Mouse (Mus musculus) heart, embryonic 10.5 days (tissue): Measurements from ENCODE around the gene Nup62. TPM values are rescaled to one million over a fixed set of nuclear protein-coding genes. Genes with fewer than 3 reads are reported as not detected.

ENCODE experiments used
- DNase-seq: peaks from one replicate; pipeline ENCODE4 v3.0.0-alpha.2; 2017; ENCODE audit warnings: low spot score
- H3K27ac ChIP-seq: fragments of 300-500 bp; sonication (generic); 2 replicates; pipeline ENCODE4 v1.5.1; 2016; ENCODE audit warnings: mild to moderate bottlenecking
- H3K27me3 ChIP-seq: fragments of 300-500 bp; sonication (generic); 2 replicates; pipeline ENCODE4 v1.6.1; 2016; ENCODE audit warnings: mild to moderate bottlenecking; ENCODE audit not compliant: poor library complexity, insufficient read depth, severe bottlenecking
- H3K36me3 ChIP-seq: fragments of 300-500 bp; sonication (generic); 2 replicates; pipeline ENCODE4 v1.6.1; 2016; ENCODE audit warnings: mild to moderate bottlenecking, moderate library complexity
- H3K4me1 ChIP-seq: fragments of 300-500 bp; sonication (generic); 2 replicates; pipeline ENCODE4 v1.6.1; 2016; ENCODE audit warnings: mild to moderate bottlenecking
- H3K4me3 ChIP-seq: fragments of 300-500 bp; sonication (generic); 2 replicates; pipeline ENCODE4 v1.5.1; 2016; ENCODE audit warnings: mild to moderate bottlenecking, moderate library complexity
- H3K9me3 ChIP-seq: fragments of 300-500 bp; sonication (generic); 2 replicates; pipeline ENCODE4 v1.6.1; 2016; ENCODE audit warnings: mild to moderate bottlenecking, moderate library complexity
- WGBS: fragments of 180-500 bp; shearing (Covaris S2); methylation state at CpG from one replicate; pipeline ENCODE4 v1.1.7; 2016; 5-methylcytosine and 5-hydroxymethylcytosine counted together
- polyA plus RNA-seq: library from polyadenylated mRNA; unstranded; fragments of >200 nt; fragmentation: Nextera tagmentation; extraction: Ambion mirVana; gene quantifications from 2 replicates; pipeline ENCODE4 v1.2.1, GENCODE M21; 2016

The Nup62 gene
- polyA plus RNA-seq, 1 experiment from 2014 or later: 132 TPM

- Histone ChIP-seq H3K27me3 (peaks cover 53% of the 10 kb centered on the region), H3K27ac (no peak overlapping the region), H3K4me1 (peaks cover 17% of the 10 kb centered on the region), H3K4me3 (no peak overlapping the region), H3K9me3 (no peaks in the 10 kb centered on the region), H3K36me3 (peaks cover 72% of the 10 kb centered on the region)
- 90% methylated on average over 8 of the region's 8 CpGs for WGBS
- DNase-seq: no peak
Measured at GRCm38 (mm10) chr7:44841825-44842463, 26.1 kb downstream of the Nup62 start.

DNA sequence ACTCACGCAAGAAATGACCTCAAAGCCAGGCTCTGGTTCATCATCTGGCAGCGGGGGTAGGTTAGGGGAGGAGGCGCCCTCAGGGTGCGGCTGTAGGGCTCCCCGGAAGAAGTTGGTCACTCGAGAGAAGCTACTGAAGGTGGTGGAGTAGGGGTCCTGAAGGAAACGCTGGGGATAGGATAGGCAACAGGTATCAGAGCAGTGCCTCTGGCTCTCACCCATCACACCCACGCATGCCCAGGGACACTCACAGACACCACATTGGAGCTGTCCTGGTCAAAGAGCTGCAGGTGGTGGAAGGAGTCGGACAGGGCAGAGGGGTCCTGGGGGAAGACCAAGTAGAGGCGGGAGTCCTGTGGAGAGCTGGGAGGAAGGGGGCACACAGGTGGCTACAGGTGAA, 29.1 kb downstream of the Nup62 start:
- Histone ChIP-seq H3K27ac (no peak overlapping the region), H3K9me3 (no peaks in the 10 kb centered on the region), H3K27me3 (peaks cover 26% of the 10 kb centered on the region), H3K4me3 (0 out of 2 replicates have a peak overlapping the region, but pooled peaks have one; percentile 5), H3K36me3 (peaks cover 66% of the 10 kb centered on the region), H3K4me1 (peaks cover 16% of the 10 kb centered on the region)
- DNase-seq: no peak
- 92% methylated on average over 10 of the region's 10 CpGs for WGBS

DNA sequence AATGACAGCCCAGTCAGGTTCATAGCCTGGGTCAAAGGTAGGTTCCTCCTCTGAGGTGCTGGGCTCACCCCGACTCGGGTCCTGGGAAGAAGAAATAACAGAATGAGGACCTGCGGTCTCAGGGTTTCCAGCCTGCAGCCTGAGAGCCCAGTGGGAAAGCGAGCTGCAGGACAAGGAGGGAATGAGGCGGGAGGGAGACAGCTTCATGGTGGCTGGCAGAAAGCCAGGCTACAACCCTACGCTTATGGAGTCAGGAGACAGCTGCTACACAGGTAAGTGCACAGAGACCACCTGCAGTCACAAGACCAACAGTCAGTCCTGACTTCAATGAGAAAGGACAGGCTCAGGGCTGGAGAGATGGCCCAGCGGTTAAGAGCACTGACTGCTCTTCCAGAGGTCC, 30.9 kb downstream of the Nup62 start:
- 89% methylated on average over 7 of the region's 7 CpGs for WGBS
- DNase-seq: no peak
- H3K27me3 ChIP-seq: peaks cover 9% of the 10 kb centered on the region; the same call in 1 of the 2 replicates
- no peak overlapping the region for H3K4me3 ChIP-seq
- no peak overlapping the region for H3K27ac ChIP-seq
- no peaks in the 10 kb centered on the region for H3K9me3 ChIP-seq
- peaks cover 58% of the 10 kb centered on the region for H3K36me3 ChIP-seq
- peaks cover 28% of the 10 kb centered on the region for H3K4me1 ChIP-seq

- Histone ChIP-seq H3K27me3 (0 out of 2 replicates have a peak, but pooled peaks cover under 1% of the 10 kb centered on the region), H3K4me1 (peaks cover 36% of the 10 kb centered on the region), H3K36me3 (peaks cover 52% of the 10 kb centered on the region), H3K27ac (0 out of 2 replicates have a peak overlapping the region, but pooled peaks have one; percentile 93), H3K4me3 (peak overlapping the region; percentile 69), H3K9me3 (no peaks in the 10 kb centered on the region)
- no peak for DNase-seq
- 80% methylated on average over 5 of the region's 5 CpGs for WGBS
Measured at GRCm38 (mm10) chr7:44847772-44848171, 31.9 kb downstream of the Nup62 start.

DNA sequence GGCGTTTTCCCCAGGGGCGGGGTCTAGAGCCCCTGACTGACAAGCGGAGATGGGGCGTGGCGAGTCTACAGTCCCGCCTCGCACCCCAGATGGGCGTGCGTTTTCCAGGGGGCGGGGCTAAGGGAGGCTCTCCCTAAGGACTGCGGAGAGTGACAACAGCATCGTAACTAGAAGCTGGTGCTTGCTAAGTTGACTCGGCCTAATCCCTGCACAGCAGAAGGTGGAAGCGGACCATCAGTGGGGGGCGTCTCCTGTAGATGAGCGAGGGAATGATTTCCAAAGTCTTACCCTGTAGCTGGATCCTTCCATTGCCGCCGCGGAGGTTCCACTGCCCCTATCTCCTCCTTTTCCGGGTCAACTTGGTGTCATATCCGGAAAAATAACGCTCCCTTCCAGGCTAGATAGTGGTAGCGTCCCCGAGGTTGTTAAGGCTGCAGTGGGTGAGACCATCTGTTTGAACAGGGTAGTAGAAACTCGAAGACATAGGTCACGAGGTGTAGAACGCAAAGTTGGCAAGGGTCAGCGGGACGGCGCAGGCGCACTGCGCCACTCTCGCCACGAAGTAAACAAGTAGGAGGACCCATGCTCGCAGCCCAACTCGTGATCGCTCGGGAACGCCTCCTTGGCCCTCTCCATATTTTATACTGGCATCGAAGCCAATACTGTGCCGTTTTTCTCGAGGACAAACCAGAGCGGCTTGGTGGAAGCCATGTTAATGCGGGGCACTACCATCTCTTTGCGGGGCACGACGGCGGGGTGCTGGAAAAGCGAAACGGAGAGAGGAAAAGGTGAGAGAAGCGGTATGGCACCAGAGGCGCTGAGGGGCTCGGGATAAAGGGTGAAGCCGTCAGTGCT, 32.9 kb downstream of the Nup62 start, which contains the start of the genes Akt1s1 and Tbc1d17:
Gene Akt1s1, plus strand, starts transcription at position 431 of the 855 bp plus-strand sequence.
Gene Tbc1d17, minus strand, starts transcription at position 519 of the 855 bp plus-strand sequence.
- WGBS: under 1% methylated on average over 54 of the region's 54 CpGs
- peak; percentile 99 for DNase-seq
- Histone ChIP-seq H3K27me3 (no peaks in the 10 kb centered on the region), H3K9me3 (no peaks in the 10 kb centered on the region), H3K36me3 (peaks cover 47% of the 10 kb centered on the region), H3K27ac (peak within 1 kb of the TSS; percentile 93), H3K4me1 (peaks cover 45% of the 10 kb centered on the region), H3K4me3 (peak within 1 kb of the TSS; percentile 69)

GRCm38 (mm10) chr7:44849416-44850111, 33.7 kb downstream of the Nup62 start:
- H3K9me3 ChIP-seq: no peaks in the 10 kb centered on the region
- peaks cover 53% of the 10 kb centered on the region for H3K4me1 ChIP-seq
- DNase-seq: peak; percentile 97
- H3K36me3 ChIP-seq: peaks cover 39% of the 10 kb centered on the region
- under 1% methylated on average over 41 of the region's 41 CpGs for WGBS
- peak overlapping the region; percentile 69 for H3K4me3 ChIP-seq
- H3K27me3 ChIP-seq: no peaks in the 10 kb centered on the region
- H3K27ac ChIP-seq: peak overlapping the region; percentile 93

- peaks cover 33% of the 10 kb centered on the region for H3K36me3 ChIP-seq
- peak overlapping the region; percentile 93 for H3K27ac ChIP-seq
- peak overlapping the region; percentile 69 for H3K4me3 ChIP-seq
- DNase-seq: peak; percentile 93
- no peaks in the 10 kb centered on the region for H3K27me3 ChIP-seq
- peaks cover 59% of the 10 kb centered on the region for H3K4me1 ChIP-seq
- under 1% methylated on average over 33 of the region's 33 CpGs for WGBS
- no peaks in the 10 kb centered on the region for H3K9me3 ChIP-seq
Measured at GRCm38 (mm10) chr7:44850146-44850545, 34.3 kb downstream of the Nup62 start.

DNA sequence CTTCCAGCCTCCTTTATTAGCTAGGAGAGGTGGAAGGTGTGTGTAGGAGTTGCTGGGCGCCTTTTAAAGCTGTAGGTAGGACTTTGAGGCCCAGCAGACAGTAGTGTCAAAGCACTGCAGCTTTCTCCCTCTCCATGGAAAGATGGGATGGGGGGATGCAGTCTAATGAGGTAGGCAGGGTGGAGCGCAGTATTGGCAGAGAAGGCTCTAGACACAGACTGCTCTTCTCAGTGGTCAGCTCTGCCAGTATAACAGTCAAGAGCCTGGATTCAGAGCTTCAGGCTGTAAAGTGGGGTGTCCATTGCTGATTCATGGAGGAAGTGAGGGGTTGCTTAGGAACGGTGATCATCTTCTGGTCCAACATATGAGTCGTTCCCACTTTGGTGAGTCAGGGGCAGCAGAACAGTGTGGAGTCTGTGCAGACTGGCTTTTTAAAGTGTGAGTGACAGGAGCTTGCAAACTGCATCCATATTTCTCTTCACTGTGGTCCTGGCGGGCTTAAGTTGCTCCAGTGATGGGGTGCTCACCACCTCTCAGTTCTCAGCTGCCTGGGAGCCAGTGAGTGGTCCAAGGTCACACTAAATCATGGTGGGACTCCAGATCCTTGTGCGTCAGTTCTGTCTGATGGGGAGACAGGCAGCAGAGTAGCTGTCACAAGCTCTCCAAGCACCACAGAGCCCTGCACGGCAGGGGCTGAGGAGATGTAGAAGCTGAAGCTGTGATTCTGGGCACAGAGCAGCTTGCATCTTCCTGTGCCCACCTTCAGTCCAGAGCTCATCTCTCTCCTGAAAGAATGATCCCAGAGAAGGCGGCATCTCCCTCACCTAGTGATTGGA, 35.1 kb downstream of the Nup62 start:
- no peaks in the 10 kb centered on the region for H3K9me3 ChIP-seq

DNA sequence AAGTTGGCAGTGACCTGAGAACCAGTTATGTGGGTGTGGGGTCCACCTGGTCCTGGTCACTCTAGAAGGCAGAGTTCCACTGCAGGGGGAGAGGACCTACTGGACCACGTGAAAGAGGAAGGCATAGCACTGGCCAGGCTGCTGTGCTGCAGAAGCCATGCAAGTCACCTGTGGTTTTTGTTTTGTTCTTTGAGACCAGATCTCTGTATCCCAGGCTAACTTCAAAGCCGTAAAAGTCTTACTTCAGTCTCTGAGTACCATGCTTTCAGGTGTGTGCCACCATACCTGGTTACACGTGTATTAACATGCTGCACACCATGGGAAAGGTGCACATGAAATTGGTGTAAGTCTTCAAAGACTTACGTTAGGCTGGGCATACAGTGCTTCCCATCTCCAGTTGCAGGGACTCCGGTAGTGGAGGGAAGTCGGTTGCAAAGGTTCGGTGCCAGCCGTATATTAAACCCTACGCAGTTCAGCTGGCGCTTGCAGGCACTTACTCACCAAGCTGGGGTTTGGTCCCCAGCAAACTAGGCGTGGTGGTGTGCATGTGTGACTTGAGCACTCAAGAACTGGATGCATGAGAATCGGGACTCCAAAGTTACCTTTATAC, 35.8 kb downstream of the Nup62 start:
- peaks cover 70% of the 10 kb centered on the region for H3K4me1 ChIP-seq
- 92% methylated on average over 12 of the region's 12 CpGs for WGBS

More for the DNA sequence above, 35.1 kb downstream of the Nup62 start:
- no peak for DNase-seq
- peak overlapping the region; percentile 93 for H3K27ac ChIP-seq
- peaks cover 65% of the 10 kb centered on the region for H3K4me1 ChIP-seq
- no peaks in the 10 kb centered on the region for H3K27me3 ChIP-seq
- WGBS: 76% methylated on average over 8 of the region's 8 CpGs
- peak overlapping the region; percentile 69 for H3K4me3 ChIP-seq
- H3K36me3 ChIP-seq: peaks cover 24% of the 10 kb centered on the region

DNA sequence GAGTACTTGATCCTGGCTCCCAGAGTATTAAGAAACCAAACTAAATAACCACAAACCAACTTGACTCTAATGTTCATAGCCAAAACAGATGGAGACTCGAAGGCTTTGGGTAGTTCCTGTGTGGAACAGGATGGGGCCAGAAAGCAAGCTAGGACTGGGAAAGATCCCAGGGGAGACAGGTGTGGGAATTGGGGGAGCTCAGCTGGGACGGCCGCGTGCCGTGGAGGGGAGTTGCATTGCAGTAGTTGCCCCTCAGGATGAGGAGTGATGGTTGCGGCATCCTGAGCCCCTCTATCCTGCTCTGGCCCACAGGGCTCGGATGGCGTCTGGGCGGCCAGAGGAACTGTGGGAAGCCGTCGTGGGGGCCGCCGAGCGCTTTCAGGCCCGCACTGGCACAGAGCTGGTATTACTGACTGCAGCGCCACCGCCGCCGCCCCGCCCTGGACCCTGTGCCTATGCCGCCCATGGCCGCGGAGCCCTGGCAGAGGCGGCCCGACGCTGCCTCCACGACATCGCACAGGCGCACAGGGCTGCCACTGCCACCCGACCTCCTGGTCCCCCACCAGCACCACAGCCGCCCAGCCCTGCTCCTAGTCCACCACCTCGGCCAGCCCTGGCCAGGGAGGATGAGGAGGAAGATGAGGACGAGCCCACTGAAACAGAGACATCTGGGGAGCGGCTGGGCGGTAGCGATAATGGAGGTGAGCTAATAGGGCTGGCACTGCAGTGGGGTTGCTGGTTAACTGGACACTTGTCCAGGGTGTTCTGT, 36.6 kb downstream of the Nup62 start:
- no peaks in the 10 kb centered on the region for H3K9me3 ChIP-seq
- no peaks in the 10 kb centered on the region for H3K27me3 ChIP-seq
- H3K36me3 ChIP-seq: peaks cover 16% of the 10 kb centered on the region
- H3K4me3 ChIP-seq: no peak overlapping the region
- H3K4me1 ChIP-seq: peaks cover 71% of the 10 kb centered on the region
- DNase-seq: no peak
- WGBS: 87% methylated on average over 36 of the region's 36 CpGs
- no peak overlapping the region; the same call in 1 of the 2 replicates for H3K27ac ChIP-seq

More for the DNA sequence above, 35.8 kb downstream of the Nup62 start:
- Histone ChIP-seq H3K4me3 (peak overlapping the region; percentile 69; the same call in 1 of the 2 replicates), H3K9me3 (no peaks in the 10 kb centered on the region), H3K27me3 (no peaks in the 10 kb centered on the region), H3K36me3 (peaks cover 17% of the 10 kb centered on the region), H3K27ac (no peak overlapping the region)
- no peak for DNase-seq

DNA sequence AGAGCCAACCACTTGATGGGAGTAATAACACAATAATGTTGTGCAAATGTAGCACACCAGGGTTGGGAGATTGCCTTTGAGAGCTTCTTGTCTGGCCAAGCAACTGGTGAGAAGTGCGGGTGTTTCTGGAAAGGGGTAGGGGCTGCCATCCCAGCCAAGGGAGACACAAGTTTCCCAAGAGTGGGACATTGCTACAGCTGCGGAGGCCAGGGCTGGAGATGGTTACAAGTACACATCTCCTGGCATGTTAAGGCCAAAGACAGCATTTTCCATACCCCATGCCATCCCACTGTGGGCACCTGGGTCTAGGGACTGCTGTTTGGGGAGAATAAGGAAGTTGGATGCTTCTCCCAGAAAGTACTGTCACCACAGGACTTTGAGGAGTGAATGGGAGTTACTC, 37.2 kb downstream of the Nup62 start:
- Histone ChIP-seq H3K4me3 (no peak overlapping the region), H3K27ac (0 out of 2 replicates have a peak overlapping the region, but pooled peaks have one; percentile 94), H3K27me3 (no peaks in the 10 kb centered on the region), H3K36me3 (peaks cover 16% of the 10 kb centered on the region), H3K9me3 (no peaks in the 10 kb centered on the region), H3K4me1 (peaks cover 71% of the 10 kb centered on the region)
- DNase-seq: no peak
- WGBS: 94% methylated on average over 2 of the region's 2 CpGs
